Comparison of ENCODE assay signal across 20 mouse cellular contexts in the genomic region with DNA sequence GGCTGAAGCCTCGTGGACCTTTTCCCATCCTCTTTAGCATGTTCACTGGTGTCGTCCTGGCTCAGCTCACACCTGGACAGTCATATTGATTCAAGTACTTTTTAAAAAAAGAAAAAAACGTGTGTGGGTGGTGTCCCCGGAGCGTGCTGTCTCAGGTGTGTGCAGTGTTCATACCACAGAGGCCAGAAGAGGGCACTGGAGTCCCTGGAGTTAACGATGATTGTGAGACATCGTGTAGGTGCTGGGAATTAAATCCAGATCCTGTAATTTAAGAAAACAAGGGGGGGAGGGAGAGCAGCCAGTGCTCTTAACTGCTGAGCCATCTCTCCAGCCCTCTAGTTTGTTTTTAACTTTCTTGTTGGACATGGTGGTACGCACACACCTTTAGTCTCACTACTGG. TPM values are rescaled to one million over a fixed set of nuclear protein-coding genes. Genes with fewer than 3 reads are reported as not detected.
DNase-seq lines count a peak whose midpoint lies in the region; ATAC-seq and TF ChIP-seq lines count a peak whose summit lies in the region.
"Had no signal": no experiment of that assay in that cellular context is flagged by ENCODE, and none has a peak within 500 bp of the region (broad histone marks: within the 10 kb centered on the region; RNA-seq: fewer than 3 reads in every experiment).

No protein-coding gene starts in this region.

- TF ChIP-seq EP300 in lung, postnatal 0 days (IDR thresholded peaks at IDR 0.05), result no peak

- peak; percentile 16; the same call in 1 of the 2 replicates for TF ChIP-seq CTCF in hindbrain, postnatal 0 days (IDR thresholded peaks at IDR 0.05; ENCODE audit: low read depth)
- TF ChIP-seq CTCF in lung, postnatal 0 days (IDR thresholded peaks at IDR 0.05), result peak; percentile 28

- H3K9ac ChIP-seq in hindbrain, postnatal 0 days (replicated peaks; ENCODE audit: low read length), result no peak overlapping the region
- no peak overlapping the region for H3K9ac ChIP-seq in hindbrain, embryonic 12.5 days
- no peak overlapping the region for H3K9ac ChIP-seq in lung, postnatal 0 days (replicated peaks; ENCODE audit: low read depth)
- H3K9ac ChIP-seq: forebrain, embryonic 12.5 days; heart, embryonic 15.5 days; limb, embryonic 13.5 days had no signal

- H3K9me3 ChIP-seq in hindbrain, postnatal 0 days (ENCODE audit: low read length), result no peaks in the 10 kb centered on the region
- no peaks in the 10 kb centered on the region for H3K9me3 ChIP-seq in hindbrain, embryonic 12.5 days (replicated peaks)
- no peaks in the 10 kb centered on the region for H3K9me3 ChIP-seq in lung, postnatal 0 days (ENCODE audit: low read length)
- H3K9me3 ChIP-seq: forebrain, embryonic 12.5 days; heart, embryonic 15.5 days; limb, embryonic 13.5 days; megakaryocyte, embryonic 14.5 days had no signal

- DNase-seq in hindbrain, postnatal 0 days (ENCODE audit: low spot score), result no peak
- DNase-seq in lung, postnatal 0 days (ENCODE audit: low spot score), result no peak
- DNase-seq in lung, postnatal 4 days, result no peak
- peak; percentile 65 for DNase-seq in ES-CJ7 (ENCODE audit: low read depth, low spot score)
- no peak for DNase-seq in adrenal gland, adult (ENCODE audit: inconsistent age in 2 of 2, low spot score in 1 of 2)
- DNase-seq in right cerebral cortex, postnatal 36 days (ENCODE audit: low spot score in 2 of 2), result no peak
- DNase-seq: adrenal gland, postnatal 36 days; cerebellum, adult 11-12 months; gastrocnemius, postnatal 14 days; heart, postnatal 4 days; kidney, adult 8-10 months; kidney, postnatal 4 days; lung, postnatal 14 days; midbrain, embryonic 14.5 days had no signal

- ATAC-seq in hindbrain, postnatal 0 days, result no peak
- ATAC-seq in hindbrain, embryonic 12.5 days (ENCODE audit: low FRiP score), result no peak
- no peak for ATAC-seq in lung, postnatal 0 days
- ATAC-seq: hindbrain, embryonic 16.5 days had no signal

- no peak overlapping the region for H3K4me2 ChIP-seq in hindbrain, postnatal 0 days (ENCODE audit: low read depth, low read length)
- no peak overlapping the region for H3K4me2 ChIP-seq in hindbrain, embryonic 12.5 days (replicated peaks)
- no peak overlapping the region for H3K4me2 ChIP-seq in lung, postnatal 0 days (replicated peaks; ENCODE audit: low read depth, low read length)
- H3K4me2 ChIP-seq: forebrain, embryonic 12.5 days; heart, embryonic 15.5 days; limb, embryonic 13.5 days had no signal

- no peak overlapping the region for H3K4me3 ChIP-seq in hindbrain, postnatal 0 days (ENCODE audit: low read length)
- H3K4me3 ChIP-seq in hindbrain, embryonic 12.5 days, result no peak overlapping the region
- H3K4me3 ChIP-seq in lung, postnatal 0 days (ENCODE audit: low read depth, low read length), result no peak overlapping the region
- H3K4me3 ChIP-seq: forebrain, embryonic 12.5 days; heart, embryonic 15.5 days; limb, embryonic 13.5 days; megakaryocyte, embryonic 14.5 days had no signal

- H3K4me1 ChIP-seq in hindbrain, postnatal 0 days (ENCODE audit: insufficient read depth, low read length), result 0 out of 2 replicates have a peak, but pooled peaks cover 8% of the 10 kb centered on the region
- peaks cover 12% of the 10 kb centered on the region for H3K4me1 ChIP-seq in hindbrain, embryonic 12.5 days
- H3K4me1 ChIP-seq in lung, postnatal 0 days (ENCODE audit: insufficient read depth, low read depth, low read length), result peaks cover 2% of the 10 kb centered on the region; the same call in 1 of the 2 replicates

- H3K27me3 ChIP-seq in hindbrain, postnatal 0 days (ENCODE audit: insufficient read depth, low read length), result no peaks in the 10 kb centered on the region
- peaks cover 3% of the 10 kb centered on the region; the same call in 1 of the 2 replicates for H3K27me3 ChIP-seq in hindbrain, embryonic 12.5 days
- no peaks in the 10 kb centered on the region for H3K27me3 ChIP-seq in lung, postnatal 0 days (replicated peaks; ENCODE audit: insufficient read depth, low read length)

- 92% methylated on average over 8 of the region's 8 CpGs for WGBS in hindbrain, postnatal 0 days
- WGBS in hindbrain, embryonic 12.5 days, result 92% methylated on average over 8 of the region's 8 CpGs
- WGBS in lung, postnatal 0 days, result 85% methylated on average over 8 of the region's 8 CpGs

- no peaks in the 10 kb centered on the region for H3K36me3 ChIP-seq in hindbrain, postnatal 0 days (ENCODE audit: insufficient read depth, low read length)
- no peaks in the 10 kb centered on the region for H3K36me3 ChIP-seq in hindbrain, embryonic 12.5 days
- no peaks in the 10 kb centered on the region for H3K36me3 ChIP-seq in lung, postnatal 0 days (ENCODE audit: insufficient read depth, low read length)
- H3K36me3 ChIP-seq: forebrain, embryonic 12.5 days; heart, embryonic 15.5 days had no signal

- H3K27ac ChIP-seq in hindbrain, postnatal 0 days, result no peak overlapping the region
- H3K27ac ChIP-seq in hindbrain, embryonic 12.5 days, result no peak overlapping the region
- no peak overlapping the region for H3K27ac ChIP-seq in lung, postnatal 0 days (ENCODE audit: low read length)
- H3K27ac ChIP-seq: forebrain, embryonic 12.5 days; heart, embryonic 15.5 days; limb, embryonic 13.5 days had no signal

RNA-seq across cellular contexts. Expression of gene Slc23a2, which starts 2.3 kb away (rescaled TPM):
- 62.6 and 83.1 TPM in 2 replicates for total RNA-seq in hindbrain, postnatal 0 days (2014; rRNA removed)
- polyA plus RNA-seq in hindbrain, postnatal 0 days (2015; fragmentation: Nextera tagmentation; extraction: Ambion mirVana), result 43.0 and 49.4 TPM in 2 replicates
- 17.1 and 19.8 TPM in 2 replicates for polyA plus RNA-seq in hindbrain, embryonic 12.5 days (2016; fragmentation: Nextera tagmentation; extraction: Ambion mirVana)
- 26.6 and 35.8 TPM in 2 replicates for polyA plus RNA-seq in lung, postnatal 0 days (2015; fragmentation: Nextera tagmentation; extraction: Ambion mirVana)
